Mouse (Mus musculus) E14TG2a.4 (cell line): ENCODE measurements around the gene Sept9.

Source experiments
- CTCF ChIP-seq: conservative IDR thresholded peaks from 2 replicates; pipeline ENCODE4 v1.5.1; 2014; ENCODE audit warnings: low read length
- NANOG ChIP-seq: IDR thresholded peaks from 2 replicates; pipeline ENCODE4 v1.6.1; 2014; ENCODE audit warnings: borderline replicate concordance, low read length, mixed read lengths

DNA sequence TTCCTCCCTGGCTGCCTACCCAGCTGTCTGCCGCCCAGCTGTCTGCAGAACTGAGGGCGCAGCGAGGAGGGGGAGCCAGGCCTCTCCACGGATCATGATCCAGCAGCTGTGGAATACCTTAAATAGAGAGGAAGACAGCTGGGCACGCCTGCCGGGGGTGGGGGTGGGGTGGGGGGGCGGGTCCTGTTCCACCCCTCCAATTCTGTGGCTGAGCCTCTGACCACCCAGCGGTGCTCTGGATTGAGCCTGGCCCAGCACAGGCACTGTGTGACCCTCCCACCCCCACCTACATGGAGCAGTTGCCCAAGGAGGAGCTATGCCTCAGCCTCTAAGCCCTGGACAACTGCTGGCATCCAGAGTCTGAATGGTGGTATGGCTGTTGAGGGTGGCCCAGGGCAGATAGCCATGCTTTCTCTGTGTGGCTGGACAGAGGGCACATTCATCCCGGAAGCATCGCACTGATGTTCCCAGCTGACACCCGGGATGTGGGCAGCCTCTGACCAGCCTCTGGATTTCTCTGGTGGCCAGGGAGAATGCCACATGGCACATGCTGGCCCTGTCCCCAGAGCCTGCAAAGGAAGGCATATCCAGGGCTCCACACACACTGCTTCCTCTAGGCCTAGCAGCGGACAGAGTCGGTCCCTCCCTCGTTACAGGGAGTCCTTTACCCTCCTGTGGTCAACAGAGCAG lies 97.2 kb downstream of the Sept9 start:
- TF ChIP-seq CTCF: no peak
- no peak for TF ChIP-seq NANOG
